Mouse (Mus musculus) kidney, adult 2 months (tissue): ENCODE measurements around the gene Zfpm1.

Experiments used
- CTCF ChIP-seq: fragments of 200-500 bp; conservative IDR thresholded peaks from 2 replicates; pipeline ENCODE4 v1.5.1; 2011; ENCODE audit warnings: low read depth, mild to moderate bottlenecking, control low read depth, low read length, moderate library complexity, mixed read lengths; ENCODE audit not compliant: insufficient read depth, insufficient read length
- POLR2A ChIP-seq: fragments of 200-500 bp; IDR thresholded peaks from one replicate; pipeline ENCODE4 v1.6.1; 2011; ENCODE audit warnings: low read depth, low read length, control low read depth

DNA sequence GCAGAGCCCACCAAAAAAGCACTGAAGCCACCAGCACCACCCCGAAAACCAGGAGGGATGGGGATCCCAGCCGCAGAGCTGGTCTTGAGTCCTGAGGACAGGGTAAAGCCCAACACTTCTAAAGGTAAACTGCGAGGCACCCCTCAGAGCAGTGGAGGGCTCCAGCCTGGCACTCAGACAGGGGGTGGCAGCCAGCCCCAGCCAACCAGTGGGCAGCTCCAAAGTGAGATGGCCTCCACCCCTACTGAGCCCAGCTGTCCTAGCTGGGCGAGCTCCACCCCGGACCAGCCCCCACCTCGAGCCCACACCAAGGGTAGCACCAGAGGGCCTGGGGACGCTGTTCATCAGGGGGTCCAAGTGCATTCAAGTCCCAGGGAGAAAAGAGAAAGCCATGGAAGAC is 11.4 kb upstream of the Zfpm1 start:
- TF ChIP-seq CTCF (no peak), POLR2A (no peak)
